Mouse (Mus musculus): ENCODE measurements around the gene Slc15a2. TPM values are rescaled to one million over a fixed set of nuclear protein-coding genes. Genes with fewer than 3 reads are reported as not detected.
A peak's percentile ranks its signal among the peaks of the same experiment; 100 is the strongest.

The Slc15a2 gene
- total RNA-seq (2015; ENCODE audit: low replicate concordance) = 19.3 and 21.6 TPM in 2 replicates
- total RNA-seq (2017; ENCODE audit: low replicate concordance) = 19.1 and 41.9 TPM in 2 replicates

DNA sequence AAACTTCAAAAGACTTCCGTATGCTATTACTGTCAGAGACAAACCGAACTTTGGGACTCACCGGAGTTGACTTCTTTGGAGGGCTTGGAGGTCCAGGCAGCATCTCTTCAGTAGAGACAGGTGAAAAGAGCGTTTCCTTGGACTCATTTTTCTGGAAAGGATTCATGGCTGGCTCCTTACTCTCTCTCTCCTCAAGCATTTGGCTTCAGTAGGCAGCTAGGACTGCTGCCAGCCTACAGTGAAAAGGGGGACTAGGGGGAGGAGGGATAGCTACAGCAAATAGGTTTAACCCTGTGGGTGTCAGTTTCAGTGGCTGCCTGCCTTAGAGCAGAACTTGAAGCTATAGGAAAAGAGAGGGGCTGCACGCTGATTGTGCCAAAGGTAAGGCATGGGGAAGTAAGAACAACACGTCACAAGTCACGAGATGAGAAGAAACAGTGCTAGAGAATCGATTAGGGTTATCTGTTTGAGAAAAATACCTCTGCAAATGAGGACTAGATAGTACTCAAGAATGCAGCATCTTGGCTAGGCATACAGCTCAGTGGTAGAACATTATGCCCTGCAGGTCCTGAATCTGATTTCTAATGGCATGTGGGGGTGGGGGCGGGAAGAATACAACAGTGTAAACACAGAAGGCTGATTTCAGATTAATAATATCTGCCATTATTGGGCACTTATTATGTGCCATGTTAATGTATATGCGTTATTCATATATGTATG lies at the start of gene Slc15a2:
Gene Slc15a2 (minus strand): TSS at position 369 of the 720 bp plus-strand sequence.
- no peak for ATAC-seq (replicated peaks; ENCODE audit: low FRiP score, poor library complexity, severe bottlenecking)

- ATAC-seq (replicated peaks; ENCODE audit: low FRiP score, poor library complexity, severe bottlenecking) = no peak
Observed at GRCm38 (mm10) chr16:36828820-36829219, 44.1 kb upstream of the Slc15a2 start.

GRCm38 (mm10) chr16:36828054-36828786 lies 43.5 kb upstream of the Slc15a2 start, which contains the start of gene Iqcb1:
Gene Iqcb1, plus strand, starts transcription at chr16:36828385.
- peak; percentile 99 for ATAC-seq (replicated peaks; ENCODE audit: low FRiP score, poor library complexity, severe bottlenecking)

DNA sequence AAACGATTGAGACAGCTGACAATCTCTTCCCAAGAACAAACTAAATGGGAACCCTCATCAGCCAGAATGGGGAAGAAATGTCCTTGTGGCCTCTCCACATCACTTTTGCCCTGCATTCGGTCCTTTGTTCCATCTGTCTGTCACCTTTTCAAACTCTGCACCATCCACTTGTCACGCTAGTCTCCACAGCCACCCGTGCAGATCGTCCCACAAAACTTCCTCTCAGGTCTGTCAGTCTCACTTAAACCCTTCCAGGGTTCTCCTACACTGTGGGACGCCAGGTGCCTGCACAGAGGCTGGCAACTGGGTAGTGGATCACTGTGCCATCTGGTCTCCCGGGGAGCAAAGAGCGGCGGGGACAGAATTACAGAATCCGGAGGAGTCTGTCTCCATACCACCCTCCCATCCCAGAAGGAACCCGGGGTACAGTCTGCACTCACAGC lies 42.9 kb upstream of the Slc15a2 start:
- peak; percentile 75; the same call in 1 of the 2 replicates for ATAC-seq (replicated peaks; ENCODE audit: low FRiP score, poor library complexity, severe bottlenecking)

DNA sequence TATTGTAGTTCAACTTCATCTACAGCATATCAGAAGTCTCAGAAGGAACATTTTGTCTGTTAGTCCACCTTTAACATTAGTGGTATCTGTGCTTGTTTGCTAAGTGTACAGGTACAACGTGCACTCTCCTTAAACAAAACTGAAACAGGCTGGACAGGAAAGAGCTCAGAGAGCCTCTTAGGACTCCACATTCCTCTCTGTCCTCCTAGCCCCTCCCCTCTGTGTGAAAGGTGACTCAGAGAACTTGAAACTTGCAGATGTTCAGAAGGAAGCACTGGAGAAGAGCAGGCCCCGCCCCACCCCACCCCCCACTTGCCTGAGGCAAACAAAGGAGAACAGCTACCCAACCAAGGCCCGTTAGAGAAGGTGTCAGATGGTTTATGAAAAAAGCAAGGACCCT lies 36.7 kb upstream of the Slc15a2 start:
- no peak for ATAC-seq (replicated peaks; ENCODE audit: low FRiP score, poor library complexity, severe bottlenecking)

- no peak for ATAC-seq (replicated peaks; ENCODE audit: low FRiP score, poor library complexity, severe bottlenecking)
Observed at GRCm38 (mm10) chr16:36820747-36821146, 36.0 kb upstream of the Slc15a2 start.

DNA sequence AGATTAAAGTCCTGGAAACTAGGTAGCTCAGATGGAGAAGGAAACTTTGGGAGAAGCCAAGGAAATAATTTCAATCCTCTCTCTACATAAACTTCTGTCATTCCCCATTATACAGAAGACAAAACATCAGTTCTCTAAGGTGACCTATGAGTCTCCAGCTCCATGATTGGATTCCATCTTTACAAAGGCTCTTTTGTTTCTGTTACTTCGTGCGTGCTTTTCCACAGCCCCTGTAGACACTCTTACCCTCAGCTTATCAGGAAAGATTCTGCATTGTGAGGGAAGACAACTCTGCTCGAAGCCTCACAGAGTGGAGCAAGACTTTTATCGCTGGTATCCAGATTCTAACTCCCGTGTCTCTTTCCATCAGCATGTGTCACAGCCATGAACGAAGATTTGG lies 35.3 kb upstream of the Slc15a2 start:
- ATAC-seq (replicated peaks; ENCODE audit: low FRiP score, poor library complexity, severe bottlenecking) = no peak

- ATAC-seq (replicated peaks; ENCODE audit: low FRiP score, poor library complexity, severe bottlenecking) = peak; percentile 54; the same call in 1 of the 2 replicates
Observed at GRCm38 (mm10) chr16:36817321-36817926, 32.7 kb upstream of the Slc15a2 start.

- ATAC-seq (replicated peaks; ENCODE audit: low FRiP score, poor library complexity, severe bottlenecking) = no peak
Observed at GRCm38 (mm10) chr16:36816916-36817315, 32.2 kb upstream of the Slc15a2 start.

DNA sequence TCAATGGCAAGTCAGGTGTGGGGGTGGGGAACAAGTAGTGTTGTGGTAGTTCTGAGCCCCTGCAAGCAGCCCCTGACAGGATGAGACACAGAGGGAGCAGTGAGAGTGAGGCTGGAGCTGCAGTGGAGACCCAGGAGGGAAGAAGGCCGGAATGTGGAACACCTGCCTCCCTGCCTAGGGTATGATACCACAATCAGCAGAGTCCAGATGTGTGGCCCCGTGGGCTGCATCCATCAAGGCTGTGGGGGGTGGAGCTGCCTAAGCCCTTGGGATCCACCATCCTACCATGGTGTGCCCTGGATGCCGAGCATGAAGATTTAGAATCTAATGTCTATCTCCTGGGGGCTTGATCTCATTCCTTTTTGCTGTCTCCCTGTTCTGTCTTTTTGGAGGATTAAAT lies 28.9 kb upstream of the Slc15a2 start:
- 0 out of 2 replicates have a peak, but pooled peaks have one; percentile 61 for ATAC-seq (replicated peaks; ENCODE audit: low FRiP score, poor library complexity, severe bottlenecking)

DNA sequence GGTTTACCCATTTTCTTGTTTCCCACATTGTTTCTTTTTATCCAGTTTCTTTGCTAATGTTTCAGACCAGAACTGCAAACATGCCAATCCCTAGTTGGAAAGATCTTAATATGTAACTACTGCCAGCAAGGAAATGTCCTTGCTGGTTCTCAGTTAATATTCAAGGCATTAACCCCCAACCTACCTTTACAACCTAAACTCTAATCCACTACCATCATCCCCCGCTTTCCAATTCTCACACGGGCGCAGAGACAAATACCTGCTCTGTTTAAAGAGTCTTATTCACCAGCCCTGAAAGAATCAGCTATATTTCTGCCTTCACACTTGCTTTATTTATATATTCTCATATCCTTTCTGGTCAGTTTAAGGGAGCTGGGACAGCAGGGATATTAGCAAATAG lies 23.9 kb upstream of the Slc15a2 start:
- no peak for ATAC-seq (replicated peaks; ENCODE audit: low FRiP score, poor library complexity, severe bottlenecking)

DNA sequence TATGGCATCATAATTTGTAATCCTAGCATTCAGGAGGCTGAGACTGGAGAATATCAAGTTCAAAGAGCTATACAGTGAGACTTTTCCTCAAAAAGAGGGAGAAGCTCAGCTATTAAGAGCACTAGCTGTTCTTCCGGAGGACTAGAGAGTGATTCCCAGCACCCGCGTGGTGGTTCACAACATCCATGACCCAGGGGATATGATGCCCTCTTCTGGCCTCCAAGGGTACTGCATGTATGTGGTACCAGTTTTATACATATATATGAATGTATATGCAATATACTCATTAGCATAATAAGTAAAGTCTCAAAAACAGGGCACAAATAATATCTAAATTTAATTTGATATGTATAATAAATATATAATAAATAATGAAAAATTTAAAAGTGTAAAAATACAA lies 17.6 kb upstream of the Slc15a2 start:
- no peak for ATAC-seq (replicated peaks; ENCODE audit: low FRiP score, poor library complexity, severe bottlenecking)

- ATAC-seq (replicated peaks; ENCODE audit: low FRiP score, poor library complexity, severe bottlenecking) = no peak
Observed at GRCm38 (mm10) chr16:36798334-36798733, 13.6 kb upstream of the Slc15a2 start.

- ATAC-seq (replicated peaks; ENCODE audit: low FRiP score, poor library complexity, severe bottlenecking) = no peak
Observed at GRCm38 (mm10) chr16:36794976-36795375, 10.2 kb upstream of the Slc15a2 start.

DNA sequence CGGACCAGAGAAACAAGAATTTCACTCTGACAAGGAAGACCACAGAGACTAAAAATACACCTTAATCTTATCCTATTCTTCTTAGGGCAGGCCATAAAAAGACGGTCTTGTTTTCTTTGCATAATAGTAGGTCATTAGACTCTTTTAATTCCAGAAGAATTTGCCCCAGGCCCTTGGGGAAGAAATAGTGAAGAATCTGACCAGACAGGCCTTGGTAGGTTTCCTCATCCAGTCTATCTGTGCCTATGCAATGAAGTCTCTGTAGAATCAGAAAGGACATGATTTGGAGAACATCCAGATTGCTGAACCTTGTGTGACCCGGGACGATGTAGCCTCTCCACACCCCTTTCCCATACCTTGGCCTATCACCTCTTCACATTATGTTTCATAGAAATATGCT lies 5.4 kb upstream of the Slc15a2 start:
- ATAC-seq (replicated peaks; ENCODE audit: low FRiP score, poor library complexity, severe bottlenecking) = no peak

- ATAC-seq (replicated peaks; ENCODE audit: low FRiP score, poor library complexity, severe bottlenecking) = no peak
Observed at GRCm38 (mm10) chr16:36786466-36786865, 1.7 kb upstream of the Slc15a2 start.

GRCm38 (mm10) chr16:36784146-36784545 lies 616 bp downstream of the Slc15a2 start:
- ATAC-seq (replicated peaks; ENCODE audit: low FRiP score, poor library complexity, severe bottlenecking) = no peak

GRCm38 (mm10) chr16:36775658-36776057 lies 9.1 kb downstream of the Slc15a2 start:
- ATAC-seq (replicated peaks; ENCODE audit: low FRiP score, poor library complexity, severe bottlenecking) = no peak

- no peak for ATAC-seq (replicated peaks; ENCODE audit: low FRiP score, poor library complexity, severe bottlenecking)
Observed at GRCm38 (mm10) chr16:36772996-36773395, 11.8 kb downstream of the Slc15a2 start.

- no peak for ATAC-seq (replicated peaks; ENCODE audit: low FRiP score, poor library complexity, severe bottlenecking)
Observed at GRCm38 (mm10) chr16:36771703-36772102, 13.1 kb downstream of the Slc15a2 start.

DNA sequence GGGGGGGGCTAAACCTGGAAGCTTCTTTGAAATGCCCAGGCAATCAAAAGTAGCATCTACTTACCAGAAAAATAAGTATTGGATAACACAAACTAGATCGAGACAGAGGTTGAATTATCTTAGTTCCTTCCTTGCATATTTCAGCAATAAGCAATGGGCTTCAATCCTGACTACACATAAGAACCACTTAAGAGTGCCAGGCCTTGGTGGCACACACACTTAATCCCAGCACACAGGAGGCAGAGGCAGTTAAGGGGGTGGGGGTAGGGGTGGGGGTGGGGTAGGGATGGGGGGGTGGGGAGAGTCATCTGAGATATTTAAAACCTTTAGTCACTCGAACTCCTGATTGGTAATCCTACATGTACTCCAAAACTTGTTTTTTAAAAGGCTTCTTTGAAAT lies 13.5 kb downstream of the Slc15a2 start:
- ATAC-seq (replicated peaks; ENCODE audit: low FRiP score, poor library complexity, severe bottlenecking) = no peak
